In the genomic region with DNA sequence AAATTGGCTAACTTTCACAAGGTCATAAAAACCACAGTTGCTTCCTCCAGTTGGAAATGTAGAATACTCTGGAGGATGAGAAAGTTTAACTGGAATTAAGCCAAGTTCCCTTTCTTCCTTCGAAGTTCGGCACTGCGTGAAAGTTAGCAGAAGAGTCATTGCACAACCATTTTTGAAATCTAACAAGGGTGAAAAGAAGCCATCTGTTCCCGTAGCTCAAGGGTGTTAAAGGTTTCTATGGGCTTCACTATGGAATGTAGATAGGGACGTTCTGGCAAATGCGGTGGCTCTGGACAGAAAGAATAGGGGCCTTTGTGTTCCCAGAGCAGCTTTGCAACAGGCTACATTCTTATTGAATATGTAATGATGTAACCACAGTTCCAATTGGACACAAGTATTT, we compare ENCODE assay signal across 8 mouse cellular contexts. TPM values are rescaled to one million over a fixed set of nuclear protein-coding genes. Genes with fewer than 3 reads are reported as not detected.
DNase-seq lines count a peak whose midpoint lies in the region; ATAC-seq lines count a peak whose summit lies in the region.

No protein-coding gene starts in this region.

- H3K9me3 ChIP-seq in lung, embryonic 16.5 days (ENCODE audit: control insufficient read depth, low read length): no peaks in the 10 kb centered on the region
- H3K9me3 ChIP-seq in heart, embryonic 10.5 days: no peaks in the 10 kb centered on the region
- no peaks in the 10 kb centered on the region for H3K9me3 ChIP-seq in liver, embryonic 12.5 days (replicated peaks)
- no peaks in the 10 kb centered on the region for H3K9me3 ChIP-seq in stomach, embryonic 14.5 days (ENCODE audit: control insufficient read depth, low read depth, low read length)

- no peaks in the 10 kb centered on the region for H3K27me3 ChIP-seq in lung, embryonic 16.5 days (ENCODE audit: control insufficient read depth, insufficient read depth, low read depth, low read length)
- no peaks in the 10 kb centered on the region for H3K27me3 ChIP-seq in heart, embryonic 10.5 days (ENCODE audit: insufficient read depth, poor library complexity, severe bottlenecking)
- H3K27me3 ChIP-seq in liver, embryonic 12.5 days (replicated peaks): peaks cover 55% of the 10 kb centered on the region
- H3K27me3 ChIP-seq in stomach, embryonic 14.5 days (ENCODE audit: control insufficient read depth, insufficient read depth, low read length): no peaks in the 10 kb centered on the region

- peak overlapping the region; percentile 89 for H3K9ac ChIP-seq in lung, embryonic 16.5 days (ENCODE audit: low read length)
- H3K9ac ChIP-seq in liver, embryonic 12.5 days: no peak overlapping the region
- peak overlapping the region; percentile 73; the same call in 1 of the 2 replicates for H3K9ac ChIP-seq in stomach, embryonic 14.5 days (replicated peaks; ENCODE audit: low read depth, low read length)

- no peak for ATAC-seq in lung, embryonic 16.5 days (ENCODE audit: low read depth)
- no peak for ATAC-seq in liver, embryonic 12.5 days
- no peak for ATAC-seq in stomach, embryonic 14.5 days (ENCODE audit: insufficient number of reproducible peaks, insufficient read depth, low FRiP score, low read depth)

- peak overlapping the region; percentile 75 for H3K4me2 ChIP-seq in lung, embryonic 16.5 days (ENCODE audit: low read depth, low read length)
- H3K4me2 ChIP-seq in liver, embryonic 12.5 days: peak overlapping the region; percentile 64
- peak overlapping the region; percentile 90 for H3K4me2 ChIP-seq in stomach, embryonic 14.5 days (replicated peaks; ENCODE audit: low read depth, low read length)

- H3K27ac ChIP-seq in lung, embryonic 16.5 days (ENCODE audit: low read length): peak overlapping the region; percentile 99
- H3K27ac ChIP-seq in heart, embryonic 10.5 days: peak overlapping the region; percentile 94
- no peak overlapping the region for H3K27ac ChIP-seq in liver, embryonic 12.5 days
- peak overlapping the region; percentile 98 for H3K27ac ChIP-seq in stomach, embryonic 14.5 days (ENCODE audit: low read length)

- H3K4me1 ChIP-seq in lung, embryonic 16.5 days (replicated peaks; ENCODE audit: control insufficient read depth, insufficient read depth, low read length): peaks cover 10% of the 10 kb centered on the region
- peaks cover 18% of the 10 kb centered on the region for H3K4me1 ChIP-seq in heart, embryonic 10.5 days
- H3K4me1 ChIP-seq in liver, embryonic 12.5 days: peaks cover 38% of the 10 kb centered on the region
- H3K4me1 ChIP-seq in stomach, embryonic 14.5 days (ENCODE audit: control insufficient read depth, insufficient read depth, low read length): peaks cover 13% of the 10 kb centered on the region; the same call in 1 of the 2 replicates

- H3K36me3 ChIP-seq in lung, embryonic 16.5 days (ENCODE audit: control insufficient read depth, insufficient read depth, low read length): peaks cover 23% of the 10 kb centered on the region
- H3K36me3 ChIP-seq in heart, embryonic 10.5 days: peaks cover 48% of the 10 kb centered on the region
- H3K36me3 ChIP-seq in liver, embryonic 12.5 days: peaks cover 26% of the 10 kb centered on the region
- H3K36me3 ChIP-seq in stomach, embryonic 14.5 days (ENCODE audit: control insufficient read depth, insufficient read depth, low read length): peaks cover 29% of the 10 kb centered on the region

- peak overlapping the region; percentile 86 for H3K4me3 ChIP-seq in lung, embryonic 16.5 days (ENCODE audit: low read length)
- peak overlapping the region; percentile 80 for H3K4me3 ChIP-seq in heart, embryonic 10.5 days
- peak overlapping the region; percentile 54 for H3K4me3 ChIP-seq in liver, embryonic 12.5 days
- H3K4me3 ChIP-seq in stomach, embryonic 14.5 days (ENCODE audit: low read depth, low read length): peak overlapping the region; percentile 82

- 5% methylated on average over 6 of the region's 6 CpGs for WGBS in lung, embryonic 16.5 days
- 34% methylated on average over 6 of the region's 6 CpGs for WGBS in heart, embryonic 10.5 days
- WGBS in liver, embryonic 12.5 days (ENCODE audit: insufficient replicate concordance): 58% methylated on average over 6 of the region's 6 CpGs
- 19% methylated on average over 6 of the region's 6 CpGs for WGBS in stomach, embryonic 14.5 days

- no peak for DNase-seq in lung, postnatal 25 days (ENCODE audit: low spot score)
- no peak for DNase-seq in heart, embryonic 10.5 days (ENCODE audit: low spot score)
- no peak for DNase-seq in ovary, postnatal 10 days (ENCODE audit: low spot score)
- DNase-seq in right cerebral cortex, adult 2 months (ENCODE audit: low spot score in 2 of 2): no peak
- no peak for DNase-seq in left cerebral cortex, adult 11 months (ENCODE audit: low spot score)

RNA-seq across cellular contexts. Expression of gene Vim, which starts 2.2 kb away (rescaled TPM):
- polyA plus RNA-seq in lung, embryonic 16.5 days (2015; fragmentation: Nextera tagmentation; extraction: Ambion mirVana): 922 and 967 TPM in 2 replicates
- polyA plus RNA-seq in heart, embryonic 10.5 days (2016; fragmentation: Nextera tagmentation; extraction: Ambion mirVana): 590 and 679 TPM in 2 replicates
- polyA plus RNA-seq in liver, embryonic 12.5 days (2016; fragmentation: Nextera tagmentation; extraction: Ambion mirVana): 114 and 120 TPM in 2 replicates
- polyA plus RNA-seq in stomach, embryonic 14.5 days (2014; fragmentation: Nextera tagmentation; extraction: Ambion mirVana): 539 and 560 TPM in 2 replicates

RNA-seq across cellular contexts. Expression of gene Trdmt1, which starts 31.5 kb away (rescaled TPM):
- polyA plus RNA-seq in lung, embryonic 16.5 days (2015; fragmentation: Nextera tagmentation; extraction: Ambion mirVana): 14.8 and 16.5 TPM in 2 replicates
- 8.7 and 10.4 TPM in 2 replicates for polyA plus RNA-seq in heart, embryonic 10.5 days (2016; fragmentation: Nextera tagmentation; extraction: Ambion mirVana)
- polyA plus RNA-seq in liver, embryonic 12.5 days (2016; fragmentation: Nextera tagmentation; extraction: Ambion mirVana): 6.3 and 6.6 TPM in 2 replicates
- 11.9 and 13.4 TPM in 2 replicates for polyA plus RNA-seq in stomach, embryonic 14.5 days (2014; fragmentation: Nextera tagmentation; extraction: Ambion mirVana)
